21 mouse cellular contexts compared by ENCODE assay signal in genomic region chr4:102753334-102754090, GRCm38 (mm10). TPM values are rescaled to one million over a fixed set of nuclear protein-coding genes. Genes with fewer than 3 reads are reported as not detected.
DNase-seq lines count a peak whose midpoint lies in the region; ATAC-seq lines count a peak whose summit lies in the region.
"Had no signal": no experiment of that assay in that cellular context is flagged by ENCODE, and none has a peak within 500 bp of the region (broad histone marks: within the 10 kb centered on the region; RNA-seq: fewer than 3 reads in every experiment).

No protein-coding gene starts in this region.

- 0 out of 2 replicates have a peak, but pooled peaks have one; percentile 35 for ATAC-seq in monocyte, adult 5-6 weeks (replicated peaks; ENCODE audit: insufficient number of reproducible peaks, low FRiP score, low TSS enrichment, poor library complexity, severe bottlenecking)
- ATAC-seq: forebrain, embryonic 14.5 days; forebrain, postnatal 0 days; hindbrain, postnatal 0 days; Patski had no signal

- peak; percentile 55 for DNase-seq in heart, adult 11 months
- no peak for DNase-seq in heart, postnatal 14 days
- peak; percentile 12 for DNase-seq in lung, postnatal 25 days (ENCODE audit: low spot score)
- DNase-seq in lung, postnatal 36 days, result no peak
- DNase-seq in cerebellum, adult 18-20 months, result no peak
- no peak for DNase-seq in gastrocnemius, postnatal 4 days (ENCODE audit: low spot score in 2 of 2)
- DNase-seq: adrenal gland, postnatal 10 days; adrenal gland, postnatal 36 days; cerebellum, adult 2 months; cerebellum, adult 9-11 months; cerebellum, postnatal 25 days; forebrain, postnatal 0 days; gastrocnemius, adult 2 months; gastrocnemius, postnatal 25 days; heart, adult 18-20 months; heart, postnatal 10 days; heart, postnatal 4 days had no signal

- intact Hi-C loops in heart, postnatal 14 days (cut with DNase I), result no loop called here

RNA-seq across cellular contexts. Expression of gene Sgip1, which starts 12.4 kb away (rescaled TPM):
- total RNA-seq in heart, postnatal 14 days (2021), result 1 to 10 TPM in 1 of 2 experiments, under 1 TPM in 1; 0.90 to 1.4 TPM
- 0.19 to 16.6 TPM (median 0.86 TPM) in 3 replicates for total RNA-seq in monocyte, adult 5-6 weeks (2017)
- 1 to 10 TPM; 2.0 to 3.5 TPM for total RNA-seq in gastrocnemius, postnatal 4 days (2021)

Comparison
In these comparisons a context has a peak if more than half of its experiments do, and no peak if none do; other contexts are left out.
1. DNase-seq: peak in heart, adult 11 months (single experiment) and lung, postnatal 25 days (single experiment); none in heart, postnatal 14 days (0 of 2), lung, postnatal 36 days (single experiment), cerebellum, adult 18-20 months (0 of 2) and gastrocnemius, postnatal 4 days (0 of 2).